Mouse (Mus musculus): Measurements from ENCODE around the gene March4. TPM values are rescaled to one million over a fixed set of nuclear protein-coding genes. Genes with fewer than 3 reads are reported as not detected.

March4 gene
- polyA plus RNA-seq, 1 experiment: 5.7 TPM

GRCm38 (mm10) chr1:72379752-72380353 is 156.9 kb downstream of the March4 start:
- TF ChIP-seq CTCF (IDR thresholded peaks at IDR 0.05; ENCODE audit: extremely low read depth, insufficient read depth, low read length) (no peak), POLR2A (IDR thresholded peaks at IDR 0.05; ENCODE audit: extremely low read depth, insufficient read depth, low read length) (no peak)
- no peaks in the 10 kb centered on the region for H3K4me1 ChIP-seq (ENCODE audit: control insufficient read depth, insufficient read depth, low read length)
- H3K4me3 ChIP-seq (ENCODE audit: insufficient read depth, low read length): no peak overlapping the region
- H3K27ac ChIP-seq (ENCODE audit: insufficient read depth, low read length): no peak overlapping the region

GRCm38 (mm10) chr1:72378151-72378550 is 158.6 kb downstream of the March4 start:
- H3K4me3 ChIP-seq (ENCODE audit: insufficient read depth, low read length): no peak overlapping the region
- TF ChIP-seq POLR2A (IDR thresholded peaks at IDR 0.05; ENCODE audit: extremely low read depth, insufficient read depth, low read length) (no peak), CTCF (IDR thresholded peaks at IDR 0.05; ENCODE audit: extremely low read depth, insufficient read depth, low read length) (no peak)

More at GRCm38 (mm10) chr1:72378151-72378550, 158.6 kb downstream of the March4 start:
- no peak overlapping the region for H3K27ac ChIP-seq (ENCODE audit: insufficient read depth, low read length)
- H3K4me1 ChIP-seq (ENCODE audit: control insufficient read depth, insufficient read depth, low read length): no peaks in the 10 kb centered on the region

Other genes starting within 250 kb of the March4 start
- 12.4 and 13.0 TPM in 2 replicates for gene Xrcc5, start 229.5 kb downstream of the March4 start, polyA plus RNA-seq (2012; rRNA removed)
- gene Smarcal1, start 46.3 kb upstream of the March4 start, polyA plus RNA-seq (2012; rRNA removed): 39.9 and 40.0 TPM in 2 replicates
- not detected in 2 replicates for gene Ankar, start 163.6 kb upstream of the March4 start, polyA plus RNA-seq (2012; rRNA removed)
- 789 and 839 TPM in 2 replicates for gene Rpl37a, start 174.4 kb upstream of the March4 start, polyA plus RNA-seq (2012; rRNA removed)

Measured in cortical plate, adult 2 months (tissue).